Mouse (Mus musculus) intestine, embryonic 14.5 days (tissue): ENCODE measurements at regions not wholly inside any gene's neighbourhood (a gene's known extent, or its start where the extent isn't known, plus 50 kb on each side); places are given as distances from the start of the nearest gene placed in this dataset.

Experiments used
- ATAC-seq: fragments of 200-750 bp; cut with Nextera tagmentation; replicated peaks from 2 replicates; pipeline ENCODE4 v1.8.0; 2017; ENCODE audit warnings: low read depth, moderate number of reproducible peaks, moderate TSS enrichment, moderate library complexity; ENCODE audit not compliant: low FRiP score, low TSS enrichment
- DNase-seq: peaks from one replicate; pipeline ENCODE4 v3.0.0-alpha.2; 2018; ENCODE audit warnings: low spot score
- H3K27ac ChIP-seq: fragments of 300-500 bp; sonication (generic); 2 replicates; pipeline ENCODE4 v1.5.1; 2014; ENCODE audit warnings: low read depth, mild to moderate bottlenecking, control low read depth
- H3K27me3 ChIP-seq: fragments of 300-500 bp; sonication (generic); replicated peaks from 2 replicates; pipeline ENCODE4 v1.6.1; 2014; ENCODE audit warnings: low read length, control low read depth; ENCODE audit not compliant: control insufficient read depth, insufficient read depth
- H3K36me3 ChIP-seq: fragments of 300-500 bp; sonication (generic); 2 replicates; pipeline ENCODE4 v1.6.1; 2014; ENCODE audit warnings: low read length, control low read depth; ENCODE audit not compliant: control insufficient read depth, insufficient read depth
- H3K4me1 ChIP-seq: fragments of 300-500 bp; sonication (generic); replicated peaks from 2 replicates; pipeline ENCODE4 v1.6.1; 2014; ENCODE audit warnings: low read length, control low read depth, mixed read lengths; ENCODE audit not compliant: control insufficient read depth, insufficient read depth
- H3K4me2 ChIP-seq: fragments of 300-500 bp; sonication (generic); 2 replicates; pipeline ENCODE4 v1.6.1; 2014; ENCODE audit warnings: low read length
- H3K4me3 ChIP-seq: fragments of 300-500 bp; sonication (generic); 2 replicates; pipeline ENCODE4 v1.5.1; 2014; ENCODE audit warnings: low read depth, low read length, control low read depth, mixed read lengths
- H3K9ac ChIP-seq: fragments of 300-500 bp; sonication (generic); 2 replicates; pipeline ENCODE4 v1.6.1; 2014; ENCODE audit warnings: mild to moderate bottlenecking, low read length
- H3K9me3 ChIP-seq: fragments of 300-500 bp; sonication (generic); 2 replicates; pipeline ENCODE4 v1.6.1; 2016; ENCODE audit warnings: low read length, control low read depth; ENCODE audit not compliant: control insufficient read depth
- WGBS: fragments of 180-500 bp; shearing (Covaris S2); extraction: QIAGEN DNeasy Blood & Tissue Kit; methylation state at CpG from one replicate; pipeline ENCODE4 v1.1.7; 2014; 5-methylcytosine and 5-hydroxymethylcytosine counted together

DNA sequence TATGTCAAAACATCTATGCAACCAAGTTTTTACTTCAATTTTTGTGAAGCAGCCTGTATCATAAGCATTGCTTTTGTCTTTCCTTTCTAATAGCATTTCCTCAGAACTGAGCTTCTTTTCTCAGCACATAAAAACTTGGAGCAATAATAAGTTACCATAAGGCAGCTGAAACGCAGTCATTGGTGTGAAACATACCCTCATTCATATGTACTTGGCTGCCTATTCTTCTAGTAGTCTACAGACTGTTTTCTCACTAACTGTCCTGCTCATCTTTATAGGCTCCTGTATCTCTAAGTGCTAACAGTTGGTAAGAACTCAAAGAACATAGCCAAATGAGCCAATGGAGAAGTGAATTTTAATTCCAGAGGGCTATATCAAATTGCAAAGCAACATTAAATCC is 454.6 kb upstream of the Ptprd start:
- no peak overlapping the region for H3K27ac ChIP-seq
- no peaks in the 10 kb centered on the region for H3K36me3 ChIP-seq
- DNase-seq: no peak
- no peak overlapping the region for H3K9ac ChIP-seq
- H3K9me3 ChIP-seq: no peaks in the 10 kb centered on the region
- H3K27me3 ChIP-seq: no peaks in the 10 kb centered on the region
- H3K4me3 ChIP-seq: no peak overlapping the region
- 67% methylated on average over 1 of the region's 1 CpGs for WGBS
- H3K4me2 ChIP-seq: no peak overlapping the region
- no peaks in the 10 kb centered on the region for H3K4me1 ChIP-seq
- no peak for ATAC-seq

DNA sequence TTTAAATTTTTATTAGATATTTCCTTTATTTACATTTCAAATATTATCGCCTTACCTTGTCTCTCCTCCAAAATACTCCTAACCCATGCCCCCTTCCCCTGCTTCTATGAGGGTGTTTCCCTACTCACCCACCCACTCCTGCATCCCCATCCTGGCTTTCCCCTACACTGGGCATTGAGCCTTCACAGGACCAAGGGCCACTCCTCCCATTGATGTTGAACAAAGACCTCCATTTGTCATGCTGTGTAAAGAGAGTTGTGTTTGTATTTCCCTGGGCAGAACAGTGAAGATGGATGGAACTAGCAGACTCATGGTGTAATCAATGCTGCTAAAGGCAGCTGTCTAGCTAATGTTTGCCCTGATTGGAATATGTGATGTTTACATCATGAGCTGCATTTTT is 431.0 kb upstream of the Ptprd start:
- no peaks in the 10 kb centered on the region for H3K9me3 ChIP-seq
- no peaks in the 10 kb centered on the region for H3K36me3 ChIP-seq
- no peak overlapping the region for H3K9ac ChIP-seq
- no peak overlapping the region for H3K4me3 ChIP-seq
- no peak overlapping the region for H3K4me2 ChIP-seq
- ATAC-seq (no peak), DNase-seq (no peak)
- H3K4me1 ChIP-seq: no peaks in the 10 kb centered on the region
- no peaks in the 10 kb centered on the region for H3K27me3 ChIP-seq
- no peak overlapping the region for H3K27ac ChIP-seq
- 71% methylated on average over 1 of the region's 1 CpGs for WGBS

DNA sequence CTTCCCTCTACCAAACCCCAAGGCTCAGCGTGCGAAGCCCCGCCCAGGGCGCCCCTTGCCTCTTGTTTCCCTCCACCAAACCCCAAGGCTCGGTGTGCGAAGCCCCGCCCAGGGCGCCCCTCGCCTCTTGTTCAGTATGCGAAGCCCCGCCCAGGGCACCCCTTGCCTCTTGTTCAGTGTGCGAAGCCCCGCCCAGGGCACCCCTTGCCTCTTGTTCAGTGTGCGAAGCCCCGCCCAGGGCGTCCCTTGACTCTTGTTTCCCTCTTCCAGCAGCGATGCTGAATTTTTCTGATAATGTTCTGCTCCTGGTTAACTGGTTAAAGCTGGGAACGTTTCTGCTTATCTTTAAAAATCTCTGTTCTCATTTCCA is 394.7 kb upstream of the Ptprd start:
- no peaks in the 10 kb centered on the region for H3K36me3 ChIP-seq
- 21% methylated on average over 18 of the region's 18 CpGs for WGBS
- ATAC-seq (0 out of 2 replicates have a peak, but pooled peaks have one; percentile 50), DNase-seq (peak; percentile 53)
- no peaks in the 10 kb centered on the region for H3K27me3 ChIP-seq
- peak overlapping the region; percentile 50 for H3K4me2 ChIP-seq
- H3K4me1 ChIP-seq: no peaks in the 10 kb centered on the region
- peak overlapping the region; percentile 25 for H3K4me3 ChIP-seq
- H3K9ac ChIP-seq: no peak overlapping the region
- no peak overlapping the region for H3K27ac ChIP-seq
- no peaks in the 10 kb centered on the region for H3K9me3 ChIP-seq

DNA sequence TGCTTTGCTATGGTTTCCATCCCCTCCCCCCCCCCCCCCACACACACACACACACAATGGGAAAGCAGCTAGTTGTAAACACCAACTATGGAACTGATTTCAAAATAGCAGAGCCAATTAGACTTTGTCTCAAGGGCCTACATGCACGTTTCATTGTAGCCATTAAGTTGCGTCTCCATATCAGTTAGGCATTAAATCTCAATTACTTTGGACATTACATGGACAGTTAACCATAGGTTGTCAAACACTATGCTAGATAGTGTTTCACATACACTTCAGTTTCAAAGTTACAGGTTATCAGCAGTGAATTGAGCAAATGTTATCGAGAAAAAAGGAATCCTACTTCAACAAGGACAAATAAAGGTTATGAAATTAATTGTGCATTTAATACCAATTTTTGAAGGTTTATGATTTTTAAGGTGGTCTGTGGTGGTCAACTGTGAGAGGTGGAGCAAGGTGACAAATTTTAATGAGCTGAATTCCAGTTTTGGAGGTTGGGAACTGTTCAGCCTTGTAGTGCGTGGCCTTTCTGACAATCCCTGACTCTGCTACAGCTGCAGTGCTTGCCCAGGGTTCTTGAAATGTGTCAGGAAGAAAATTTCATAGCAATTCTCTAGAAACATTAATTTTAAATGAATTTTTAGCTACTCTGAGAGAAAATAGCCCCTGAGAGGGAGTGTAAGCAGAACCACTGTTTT is 394.2 kb upstream of the Ptprd start:
- peak overlapping the region; percentile 25 for H3K4me3 ChIP-seq
- DNase-seq (no peak), ATAC-seq (peak; percentile 32; the same call in 1 of the 2 replicates)
- H3K36me3 ChIP-seq: no peaks in the 10 kb centered on the region
- H3K4me1 ChIP-seq: no peaks in the 10 kb centered on the region
- no peaks in the 10 kb centered on the region for H3K9me3 ChIP-seq
- H3K27me3 ChIP-seq: no peaks in the 10 kb centered on the region
- 85% methylated on average over 4 of the region's 4 CpGs for WGBS
- H3K27ac ChIP-seq: no peak overlapping the region
- H3K4me2 ChIP-seq: peak overlapping the region; percentile 50
- H3K9ac ChIP-seq: no peak overlapping the region

DNA sequence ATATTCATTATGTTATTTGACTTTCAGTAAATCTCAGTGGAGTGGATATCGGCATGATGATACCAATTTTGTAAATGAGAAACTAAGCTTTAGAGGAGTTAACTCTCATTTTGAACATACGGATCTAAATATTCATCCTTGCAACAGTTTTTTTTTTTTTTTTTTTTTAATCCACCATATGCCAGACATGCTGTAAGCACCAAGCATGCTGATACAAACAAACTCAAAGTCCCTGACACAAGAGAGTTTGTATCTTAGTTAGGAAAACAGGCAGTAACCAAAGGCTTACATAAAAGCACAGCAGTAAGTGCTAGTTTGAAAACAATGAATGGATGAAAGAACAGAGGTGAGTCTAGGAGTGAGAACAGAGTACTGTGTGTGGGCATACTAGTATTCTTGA is 369.8 kb upstream of the Ptprd start:
- Histone ChIP-seq H3K9ac (no peak overlapping the region), H3K9me3 (no peaks in the 10 kb centered on the region), H3K27me3 (no peaks in the 10 kb centered on the region), H3K4me3 (no peak overlapping the region), H3K27ac (no peak overlapping the region), H3K4me1 (no peaks in the 10 kb centered on the region), H3K4me2 (no peak overlapping the region), H3K36me3 (no peaks in the 10 kb centered on the region)
- 90% methylated on average over 2 of the region's 2 CpGs for WGBS
- ATAC-seq (no peak), DNase-seq (no peak)

DNA sequence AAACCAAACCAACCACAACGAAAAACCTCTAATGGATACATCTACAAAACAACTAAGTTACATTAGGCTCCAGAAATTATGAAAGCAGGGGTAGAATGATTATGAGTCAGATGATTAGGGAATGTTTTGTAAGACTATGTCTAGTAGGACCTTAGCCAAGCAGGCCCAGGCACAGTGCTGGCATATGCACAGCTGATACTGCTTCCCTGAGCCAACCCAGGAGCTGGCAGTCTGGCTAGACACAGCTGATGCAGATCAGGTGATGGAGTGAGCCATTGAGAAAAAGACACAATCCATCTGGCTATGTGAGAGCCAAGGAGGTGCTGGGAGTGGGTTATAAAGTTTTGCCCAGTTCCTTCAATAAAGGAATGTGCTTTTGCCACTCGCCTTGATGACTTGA is 353.6 kb upstream of the Ptprd start:
- DNase-seq (no peak), ATAC-seq (no peak)

More for the DNA sequence above, 353.6 kb upstream of the Ptprd start:
- 84% methylated on average over 2 of the region's 2 CpGs for WGBS
- no peak overlapping the region for H3K27ac ChIP-seq
- H3K36me3 ChIP-seq: no peaks in the 10 kb centered on the region
- H3K9ac ChIP-seq: no peak overlapping the region
- no peak overlapping the region for H3K4me3 ChIP-seq
- no peak overlapping the region for H3K4me2 ChIP-seq
- no peaks in the 10 kb centered on the region for H3K27me3 ChIP-seq
- no peaks in the 10 kb centered on the region for H3K4me1 ChIP-seq
- no peaks in the 10 kb centered on the region for H3K9me3 ChIP-seq
